Mouse (Mus musculus): Measurements from ENCODE around the gene Slc27a3.

DNA sequence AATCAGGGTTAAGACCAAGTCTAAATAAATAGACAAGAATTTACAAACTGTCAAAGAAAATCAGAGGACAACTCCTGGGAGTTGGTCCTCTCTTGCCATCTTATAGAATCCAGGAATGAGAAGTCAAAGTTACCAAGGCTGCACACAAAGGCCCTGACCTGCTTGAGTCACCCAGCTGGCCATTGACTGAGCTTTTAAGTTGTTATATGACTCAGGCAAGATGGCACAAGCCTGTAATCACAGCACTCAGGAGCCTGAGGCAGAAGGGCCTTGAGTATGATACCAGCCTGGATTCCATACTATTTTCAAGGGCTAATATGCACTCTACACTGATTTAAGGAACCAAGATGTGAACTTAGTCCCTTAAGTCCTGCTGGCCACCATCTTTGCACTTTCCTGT is 33.8 kb upstream of the Slc27a3 start:
- TF ChIP-seq POLR2A (IDR thresholded peaks at IDR 0.05; ENCODE audit: borderline replicate concordance, extremely low read depth, insufficient read depth, insufficient read length, poor library complexity, severe bottlenecking) = no peak
- no peak for TF ChIP-seq CTCF (IDR thresholded peaks at IDR 0.05; ENCODE audit: borderline replicate concordance, extremely low read depth, insufficient read depth, insufficient read length)

All from brain, embryonic 14.5 days (tissue).